Mouse (Mus musculus): Measurements from ENCODE around the gene Afap1.

The Afap1 gene

GRCm38 (mm10) chr5:35897147-35897546 is 4.0 kb downstream of the Afap1 start:
- no peak for DNase-seq (ENCODE audit: low spot score)

- DNase-seq (ENCODE audit: low spot score), result no peak
Observed at GRCm38 (mm10) chr5:35898114-35898513, 5.0 kb downstream of the Afap1 start.

- no peak for DNase-seq (ENCODE audit: low spot score)
Observed at GRCm38 (mm10) chr5:35898994-35899393, 5.9 kb downstream of the Afap1 start.

GRCm38 (mm10) chr5:35900401-35901225 is 7.5 kb downstream of the Afap1 start:
- DNase-seq (ENCODE audit: low spot score), result no peak

GRCm38 (mm10) chr5:35901226-35901809 is 8.2 kb downstream of the Afap1 start:
- DNase-seq (ENCODE audit: low spot score), result no peak

- DNase-seq (ENCODE audit: low spot score), result no peak
Observed at GRCm38 (mm10) chr5:35903456-35903855, 10.3 kb downstream of the Afap1 start.

- no peak for DNase-seq (ENCODE audit: low spot score)
Observed at GRCm38 (mm10) chr5:35905283-35905682, 12.2 kb downstream of the Afap1 start.

GRCm38 (mm10) chr5:35907090-35907489 is 14.0 kb downstream of the Afap1 start:
- no peak for DNase-seq (ENCODE audit: low spot score)

GRCm38 (mm10) chr5:35907633-35908426 is 14.7 kb downstream of the Afap1 start:
- DNase-seq (ENCODE audit: low spot score), result peak; percentile 49

GRCm38 (mm10) chr5:35908626-35909443 is 15.7 kb downstream of the Afap1 start:
- DNase-seq (ENCODE audit: low spot score), result no peak

GRCm38 (mm10) chr5:35915629-35916300 is 22.6 kb downstream of the Afap1 start:
- no peak for DNase-seq (ENCODE audit: low spot score)

GRCm38 (mm10) chr5:35916666-35917065 is 23.5 kb downstream of the Afap1 start:
- DNase-seq (ENCODE audit: low spot score), result no peak

- no peak for DNase-seq (ENCODE audit: low spot score)
Observed at GRCm38 (mm10) chr5:35918387-35918786, 25.3 kb downstream of the Afap1 start.

GRCm38 (mm10) chr5:35920076-35920475 is 27.0 kb downstream of the Afap1 start:
- no peak for DNase-seq (ENCODE audit: low spot score)

- DNase-seq (ENCODE audit: low spot score), result no peak
Observed at GRCm38 (mm10) chr5:35920557-35920956, 27.4 kb downstream of the Afap1 start.

- DNase-seq (ENCODE audit: low spot score), result no peak
Observed at GRCm38 (mm10) chr5:35921141-35921540, 28.0 kb downstream of the Afap1 start.

GRCm38 (mm10) chr5:35921595-35922254 is 28.6 kb downstream of the Afap1 start:
- peak; percentile 58 for DNase-seq (ENCODE audit: low spot score)

- no peak for DNase-seq (ENCODE audit: low spot score)
Observed at GRCm38 (mm10) chr5:35923448-35923847, 30.3 kb downstream of the Afap1 start.

- DNase-seq (ENCODE audit: low spot score), result no peak
Observed at GRCm38 (mm10) chr5:35925171-35925634, 32.1 kb downstream of the Afap1 start.

GRCm38 (mm10) chr5:35926511-35926910 is 33.4 kb downstream of the Afap1 start:
- DNase-seq (ENCODE audit: low spot score), result no peak

- DNase-seq (ENCODE audit: low spot score), result no peak
Observed at GRCm38 (mm10) chr5:35931296-35931695, 38.2 kb downstream of the Afap1 start.
